Comparison of ENCODE assay signal across 12 mouse cellular contexts in genomic region chr3:88619113-88620097, GRCm38 (mm10). TPM values are rescaled to one million over a fixed set of nuclear protein-coding genes. Genes with fewer than 3 reads are reported as not detected.
DNase-seq lines count a peak whose midpoint lies in the region; ATAC-seq and TF ChIP-seq lines count a peak whose summit lies in the region.
"Had no signal": no experiment of that assay in that cellular context is flagged by ENCODE, and none has a peak within 500 bp of the region (broad histone marks: within the 10 kb centered on the region; RNA-seq: fewer than 3 reads in every experiment).

No protein-coding gene starts in this region.

- no peak overlapping the region for H3K9ac ChIP-seq in lung, embryonic 15.5 days
- H3K9ac ChIP-seq in forebrain, embryonic 11.5 days (ENCODE audit: low read length): no peak overlapping the region

- WGBS in lung, embryonic 15.5 days: 57% methylated on average over 9 of the region's 9 CpGs
- WGBS in forebrain, embryonic 11.5 days: 33% methylated on average over 9 of the region's 9 CpGs

- no peak for ATAC-seq in lung, embryonic 15.5 days (ENCODE audit: borderline replicate concordance, extremely low read depth, low FRiP score, low TSS enrichment)
- no peak for ATAC-seq in forebrain, embryonic 11.5 days (replicated peaks; ENCODE audit: low FRiP score)

- no peak overlapping the region for H3K4me2 ChIP-seq in lung, embryonic 15.5 days
- H3K4me2 ChIP-seq in forebrain, embryonic 11.5 days (ENCODE audit: low read depth, low read length, severe bottlenecking): no peak overlapping the region

- no peak for DNase-seq in lung, postnatal 25 days (ENCODE audit: low spot score)
- peak; percentile 34 for DNase-seq in ZHBTc4 (ENCODE audit: low read depth, low spot score)
- peak; percentile 37 to 53 for DNase-seq in kidney, postnatal 4 days
- no peak for DNase-seq in forebrain, embryonic 11.5 days (ENCODE audit: low spot score)
- DNase-seq in left cerebral cortex, adult 9 months (ENCODE audit: low spot score in 2 of 2): no peak
- DNase-seq in thymus, postnatal 4 days: no peak
- DNase-seq: adrenal gland, adult 2 months; right cerebral cortex, postnatal 14 days had no signal

- TF ChIP-seq POLR2A in embryonic fibroblast, embryonic 13.5 days (IDR thresholded peaks at IDR 0.05; ENCODE audit: low read depth, low read length): peak; percentile 45; the same call in 1 of the 2 replicates

- no peak for TF ChIP-seq CTCF in embryonic fibroblast, embryonic 13.5 days (IDR thresholded peaks at IDR 0.05; ENCODE audit: borderline replicate concordance, insufficient read depth, low read length)

- H3K27ac ChIP-seq in lung, embryonic 15.5 days: peak overlapping the region; percentile 98; the same call in 1 of the 2 replicates
- H3K27ac ChIP-seq in embryonic fibroblast, embryonic 13.5 days (ENCODE audit: insufficient read depth, low read length): peak overlapping the region; percentile 45
- H3K27ac ChIP-seq in forebrain, embryonic 11.5 days (ENCODE audit: low read depth, low read length): no peak overlapping the region

- H3K9me3 ChIP-seq in lung, embryonic 15.5 days: no peaks in the 10 kb centered on the region
- H3K9me3 ChIP-seq in forebrain, embryonic 11.5 days (ENCODE audit: control insufficient read depth, low read length): no peaks in the 10 kb centered on the region

- no peaks in the 10 kb centered on the region for H3K36me3 ChIP-seq in lung, embryonic 15.5 days
- no peaks in the 10 kb centered on the region for H3K36me3 ChIP-seq in forebrain, embryonic 11.5 days (ENCODE audit: control insufficient read depth, insufficient read depth, low read length)

- H3K4me1 ChIP-seq in lung, embryonic 15.5 days: peaks cover 60% of the 10 kb centered on the region
- H3K4me1 ChIP-seq in embryonic fibroblast, embryonic 13.5 days (ENCODE audit: control insufficient read depth, insufficient read depth, low read length): peaks cover 6% of the 10 kb centered on the region; the same call in 1 of the 2 replicates
- H3K4me1 ChIP-seq in forebrain, embryonic 11.5 days (replicated peaks; ENCODE audit: control insufficient read depth, insufficient read depth, low read length): peaks cover 9% of the 10 kb centered on the region

- H3K4me3 ChIP-seq in lung, embryonic 15.5 days: no peak overlapping the region
- H3K4me3 ChIP-seq in embryonic fibroblast, embryonic 13.5 days (ENCODE audit: insufficient read depth, low read length): no peak overlapping the region
- H3K4me3 ChIP-seq in forebrain, embryonic 11.5 days (ENCODE audit: low read depth, low read length): no peak overlapping the region

- no peaks in the 10 kb centered on the region for H3K27me3 ChIP-seq in lung, embryonic 15.5 days
- no peaks in the 10 kb centered on the region for H3K27me3 ChIP-seq in forebrain, embryonic 11.5 days (ENCODE audit: control insufficient read depth, insufficient read depth, low read length)

RNA-seq across cellular contexts. Expression of gene Arhgef2, which starts 13.6 kb away (rescaled TPM):
- polyA plus RNA-seq in lung, embryonic 15.5 days (2015; fragmentation: Nextera tagmentation; extraction: Ambion mirVana): 105 and 116 TPM in 2 replicates
- 174 and 210 TPM in 2 replicates for polyA plus RNA-seq in embryonic fibroblast, embryonic 13.5 days (2011; ENCODE audit: insufficient read length, low read depth, missing spikeins)
- 118 and 123 TPM in 2 replicates for polyA plus RNA-seq in forebrain, embryonic 11.5 days (2014; fragmentation: Nextera tagmentation; extraction: Ambion mirVana)

RNA-seq across cellular contexts. Expression of gene Rxfp4, which starts 33.5 kb away (rescaled TPM):
- polyA plus RNA-seq in lung, embryonic 15.5 days (2015; fragmentation: Nextera tagmentation; extraction: Ambion mirVana): not detected in 2 replicates
- not detected in 2 replicates for polyA plus RNA-seq in embryonic fibroblast, embryonic 13.5 days (2011; ENCODE audit: insufficient read length, low read depth, missing spikeins)
- not detected in 2 replicates for polyA plus RNA-seq in forebrain, embryonic 11.5 days (2014; fragmentation: Nextera tagmentation; extraction: Ambion mirVana)
- polyA plus RNA-seq: adrenal gland, adult 2 months; hindbrain, embryonic 14.5 days; liver, embryonic 16.5 days had no signal

RNA-seq across cellular contexts. Expression of gene Ssr2, which starts 43.7 kb away (rescaled TPM):
- polyA plus RNA-seq in lung, embryonic 15.5 days (2015; fragmentation: Nextera tagmentation; extraction: Ambion mirVana): 290 and 301 TPM in 2 replicates
- polyA plus RNA-seq in embryonic fibroblast, embryonic 13.5 days (2011; ENCODE audit: insufficient read length, low read depth, missing spikeins): 218 and 298 TPM in 2 replicates
- 142 and 148 TPM in 2 replicates for polyA plus RNA-seq in forebrain, embryonic 11.5 days (2014; fragmentation: Nextera tagmentation; extraction: Ambion mirVana)

Comparison
In these comparisons a context has a peak if more than half of its experiments do, and no peak if none do; other contexts are left out.
1. DNase-seq: peak in ZHBTc4 (single experiment) and kidney, postnatal 4 days (2 of 2); none in lung, postnatal 25 days (single experiment), forebrain, embryonic 11.5 days (single experiment), left cerebral cortex, adult 9 months (0 of 2) and thymus, postnatal 4 days (single experiment).